Mouse (Mus musculus) heart, embryonic 10.5 days (tissue): Measurements from ENCODE around the gene Efnb3. TPM values are rescaled to one million over a fixed set of nuclear protein-coding genes. Genes with fewer than 3 reads are reported as not detected.

Experiments used
- DNase-seq: peaks from one replicate; pipeline ENCODE4 v3.0.0-alpha.2; 2017; ENCODE audit warnings: low spot score
- H3K27ac ChIP-seq: fragments of 300-500 bp; sonication (generic); 2 replicates; pipeline ENCODE4 v1.5.1; 2016; ENCODE audit warnings: mild to moderate bottlenecking
- H3K27me3 ChIP-seq: fragments of 300-500 bp; sonication (generic); 2 replicates; pipeline ENCODE4 v1.6.1; 2016; ENCODE audit warnings: mild to moderate bottlenecking; ENCODE audit not compliant: poor library complexity, insufficient read depth, severe bottlenecking
- H3K36me3 ChIP-seq: fragments of 300-500 bp; sonication (generic); 2 replicates; pipeline ENCODE4 v1.6.1; 2016; ENCODE audit warnings: mild to moderate bottlenecking, moderate library complexity
- H3K4me1 ChIP-seq: fragments of 300-500 bp; sonication (generic); 2 replicates; pipeline ENCODE4 v1.6.1; 2016; ENCODE audit warnings: mild to moderate bottlenecking
- H3K4me3 ChIP-seq: fragments of 300-500 bp; sonication (generic); 2 replicates; pipeline ENCODE4 v1.5.1; 2016; ENCODE audit warnings: mild to moderate bottlenecking, moderate library complexity
- H3K9me3 ChIP-seq: fragments of 300-500 bp; sonication (generic); 2 replicates; pipeline ENCODE4 v1.6.1; 2016; ENCODE audit warnings: mild to moderate bottlenecking, moderate library complexity
- WGBS: fragments of 180-500 bp; shearing (Covaris S2); methylation state at CpG from one replicate; pipeline ENCODE4 v1.1.7; 2016; 5-methylcytosine and 5-hydroxymethylcytosine counted together
- polyA plus RNA-seq: library from polyadenylated mRNA; unstranded; fragments of >200 nt; fragmentation: Nextera tagmentation; extraction: Ambion mirVana; gene quantifications from 2 replicates; pipeline ENCODE4 v1.2.1, GENCODE M21; 2016

Gene Efnb3
- polyA plus RNA-seq: 61.0 and 89.9 TPM in 2 replicates

DNA sequence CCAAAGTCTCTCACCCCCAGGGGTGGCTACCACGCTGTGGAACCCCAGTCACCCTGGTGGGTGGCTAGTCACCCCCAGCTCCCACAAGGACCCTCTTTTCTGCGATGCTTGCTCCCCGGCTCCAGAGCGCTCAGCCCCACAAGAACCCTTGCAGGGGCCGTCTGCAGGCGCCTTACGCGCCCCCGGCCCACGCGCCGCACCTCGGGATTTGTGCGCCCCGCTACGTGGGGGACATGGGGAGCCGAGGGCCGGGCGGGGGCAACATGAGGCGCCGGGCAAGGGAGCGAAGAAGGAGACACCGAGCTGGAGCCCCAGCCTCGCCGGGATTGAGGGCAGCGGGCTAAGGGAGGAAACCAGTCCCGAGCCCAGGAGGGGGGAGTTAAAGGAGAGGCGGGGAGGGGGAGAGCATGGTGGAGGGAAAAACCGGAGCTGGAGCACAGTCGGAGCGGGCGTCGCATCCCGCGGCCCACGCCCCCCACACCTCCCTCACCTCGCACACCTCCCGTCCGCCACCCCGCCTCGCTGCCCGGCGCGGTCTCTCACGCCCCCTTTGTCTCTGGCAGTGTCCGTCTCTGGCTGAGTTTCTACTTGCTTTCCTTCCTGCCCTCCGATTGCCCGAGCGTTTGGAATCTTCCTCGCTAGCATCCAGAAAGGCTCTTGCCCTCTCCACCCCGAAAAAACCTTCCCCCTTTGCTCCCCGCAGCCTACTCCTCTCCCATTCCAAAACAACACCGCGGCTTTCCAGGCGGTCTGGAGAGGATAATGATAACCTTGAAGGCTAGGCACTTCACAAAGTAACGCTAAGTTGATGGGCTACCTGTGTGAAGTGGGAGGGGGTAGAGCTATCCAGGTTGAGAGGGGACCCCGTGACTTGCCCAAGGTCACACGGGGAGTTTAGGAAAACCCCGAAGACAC, at the start of gene Efnb3:
Gene Efnb3 (minus strand): TSS at position 355 of the 915 bp plus-strand sequence.
- Histone ChIP-seq H3K36me3 (peaks cover 49% of the 10 kb centered on the region), H3K27ac (peak within 1 kb of the TSS; percentile 97), H3K27me3 (peaks cover 17% of the 10 kb centered on the region), H3K4me3 (peak within 1 kb of the TSS; percentile 76), H3K9me3 (no peaks in the 10 kb centered on the region), H3K4me1 (peaks cover 89% of the 10 kb centered on the region)
- DNase-seq: peak; percentile 86
- under 1% methylated on average over 58 of the region's 59 CpGs for WGBS

GRCm38 (mm10) chr11:69609416-69609815, 49.4 kb upstream of the Efnb3 start:
- Histone ChIP-seq H3K27ac (no peak overlapping the region), H3K4me3 (no peak overlapping the region), H3K36me3 (no peaks in the 10 kb centered on the region), H3K9me3 (no peaks in the 10 kb centered on the region), H3K4me1 (peaks cover 32% of the 10 kb centered on the region), H3K27me3 (0 out of 2 replicates have a peak, but pooled peaks cover 4% of the 10 kb centered on the region)
- DNase-seq: no peak
- 48% methylated on average over 7 of the region's 7 CpGs for WGBS

DNA sequence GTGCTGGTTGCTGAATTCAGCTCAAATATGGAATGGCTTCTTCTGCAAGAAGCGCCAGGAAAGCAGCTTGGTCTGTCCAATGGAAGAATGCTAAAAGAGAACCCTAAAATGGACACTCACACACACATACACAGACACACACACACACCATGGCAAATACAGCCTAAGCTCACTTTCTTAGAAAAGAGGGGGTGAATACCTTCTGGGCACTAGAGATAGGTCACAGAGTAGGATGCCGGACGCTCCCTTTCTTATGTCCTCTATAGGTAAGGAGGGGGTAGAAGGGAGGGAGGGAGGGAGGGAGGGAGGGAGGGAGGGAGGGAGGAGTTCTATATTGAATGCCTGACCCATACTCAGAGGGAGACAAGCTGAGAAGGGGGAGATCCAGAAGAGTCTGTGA, 48.5 kb upstream of the Efnb3 start:
- DNase-seq: no peak
- H3K27ac ChIP-seq: no peak overlapping the region
- H3K4me3 ChIP-seq: no peak overlapping the region
- 76% methylated on average over 3 of the region's 3 CpGs for WGBS
- peaks cover 38% of the 10 kb centered on the region for H3K4me1 ChIP-seq
- no peaks in the 10 kb centered on the region for H3K9me3 ChIP-seq
- 0 out of 2 replicates have a peak, but pooled peaks cover 4% of the 10 kb centered on the region for H3K27me3 ChIP-seq
- no peaks in the 10 kb centered on the region for H3K36me3 ChIP-seq

DNA sequence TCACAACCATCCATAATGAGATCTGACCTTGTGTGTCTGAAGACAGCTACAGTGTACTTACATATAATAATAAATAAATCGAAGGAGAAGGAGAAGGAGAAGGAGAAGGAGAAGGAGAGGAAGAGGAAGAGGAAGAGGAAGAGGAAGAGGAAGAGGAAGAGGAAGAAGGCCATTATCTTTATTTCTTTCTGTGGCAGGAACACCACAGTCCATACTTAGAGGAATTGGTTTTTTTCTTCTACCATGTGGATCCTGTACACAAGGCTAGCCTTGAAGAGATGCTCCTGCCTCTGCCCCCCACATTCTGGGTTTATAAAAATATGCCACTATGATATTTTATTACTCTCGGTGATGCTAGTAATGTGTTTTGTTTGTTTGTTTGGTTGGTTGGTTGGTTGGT, 46.8 kb upstream of the Efnb3 start:
- Histone ChIP-seq H3K4me3 (no peak overlapping the region), H3K27ac (no peak overlapping the region), H3K36me3 (no peaks in the 10 kb centered on the region), H3K9me3 (no peaks in the 10 kb centered on the region), H3K4me1 (peaks cover 49% of the 10 kb centered on the region), H3K27me3 (0 out of 2 replicates have a peak, but pooled peaks cover 4% of the 10 kb centered on the region)
- DNase-seq: no peak
- 77% methylated on average over 2 of the region's 2 CpGs for WGBS

DNA sequence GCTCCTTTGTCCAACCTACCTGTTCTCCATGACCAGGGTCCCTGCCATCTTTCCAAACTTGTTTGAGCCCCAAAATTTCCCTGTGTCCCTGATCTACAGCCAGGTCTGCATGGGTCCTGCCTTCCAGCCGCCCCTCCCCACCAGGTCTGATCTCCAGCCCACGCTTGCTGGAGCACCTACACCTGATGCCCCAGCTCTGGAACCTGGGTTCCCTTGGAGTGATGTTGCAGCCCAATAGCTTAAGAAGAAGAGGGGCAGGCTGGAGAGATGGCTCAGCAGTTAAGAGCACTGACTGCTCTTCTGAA, 46.4 kb upstream of the Efnb3 start:
- 62% methylated on average over 2 of the region's 2 CpGs for WGBS
- DNase-seq: no peak
- H3K4me3 ChIP-seq: peak overlapping the region; percentile 79
- H3K9me3 ChIP-seq: no peaks in the 10 kb centered on the region
- H3K36me3 ChIP-seq: 0 out of 2 replicates have a peak, but pooled peaks cover 3% of the 10 kb centered on the region
- peak overlapping the region; percentile 80 for H3K27ac ChIP-seq
- 0 out of 2 replicates have a peak, but pooled peaks cover 4% of the 10 kb centered on the region for H3K27me3 ChIP-seq
- H3K4me1 ChIP-seq: peaks cover 53% of the 10 kb centered on the region

DNA sequence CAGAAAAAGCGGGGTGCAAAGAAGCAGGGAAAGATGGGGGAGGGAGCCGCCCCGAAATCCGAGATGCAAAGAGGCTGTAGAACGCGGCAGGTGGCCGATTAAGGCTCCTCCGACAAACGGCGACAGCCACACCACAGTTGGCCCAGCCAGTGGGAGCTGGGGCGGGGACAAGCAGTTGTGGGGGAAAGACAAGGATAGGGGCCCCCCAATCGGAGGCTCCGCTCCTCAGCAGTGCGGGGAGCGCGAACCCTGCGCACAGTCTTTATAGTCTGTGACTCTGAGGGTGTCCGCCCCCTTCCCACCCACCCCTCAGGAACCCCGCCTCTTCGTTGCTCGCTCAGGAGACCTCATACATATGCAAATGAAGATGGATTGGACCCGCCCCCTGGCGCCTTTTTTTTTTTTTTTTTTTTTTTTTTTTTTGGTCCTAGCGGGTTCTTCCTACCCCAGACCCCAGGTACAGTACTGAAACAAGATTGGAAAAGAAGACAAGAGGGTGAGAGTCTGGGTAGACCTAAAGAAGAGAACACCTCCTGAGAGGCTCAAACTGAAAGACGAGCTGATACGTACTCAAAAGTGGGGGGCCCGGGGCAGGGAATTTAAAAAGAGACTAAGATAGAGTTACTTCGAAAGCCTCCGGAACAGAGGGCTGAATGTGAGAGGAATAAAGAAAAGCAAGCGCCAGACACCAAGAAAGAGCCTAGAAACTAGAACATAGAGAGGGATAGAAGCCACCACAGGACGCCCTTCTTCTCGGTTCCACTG, 45.9 kb upstream of the Efnb3 start, which contains the start of gene Atp1b2:
Gene Atp1b2 (minus strand): TSS at position 217 of the 765 bp plus-strand sequence.
- 0 out of 2 replicates have a peak, but pooled peaks cover 3% of the 10 kb centered on the region for H3K36me3 ChIP-seq
- H3K9me3 ChIP-seq: no peaks in the 10 kb centered on the region
- peak within 1 kb of the TSS; percentile 87 for H3K27ac ChIP-seq
- DNase-seq: peak; percentile 97
- peaks cover 55% of the 10 kb centered on the region for H3K4me1 ChIP-seq
- 0 out of 2 replicates have a peak, but pooled peaks cover 4% of the 10 kb centered on the region for H3K27me3 ChIP-seq
- WGBS: 3% methylated on average over 31 of the region's 32 CpGs
- H3K4me3 ChIP-seq: peak within 1 kb of the TSS; percentile 79

GRCm38 (mm10) chr11:69604795-69605664, 45.0 kb upstream of the Efnb3 start:
- Histone ChIP-seq H3K4me3 (peak overlapping the region; percentile 79), H3K9me3 (no peaks in the 10 kb centered on the region), H3K4me1 (peaks cover 62% of the 10 kb centered on the region), H3K27me3 (0 out of 2 replicates have a peak, but pooled peaks cover 4% of the 10 kb centered on the region), H3K27ac (peak overlapping the region; percentile 87), H3K36me3 (0 out of 2 replicates have a peak, but pooled peaks cover 3% of the 10 kb centered on the region)
- under 1% methylated on average over 73 of the region's 73 CpGs for WGBS
- no peak for DNase-seq

DNA sequence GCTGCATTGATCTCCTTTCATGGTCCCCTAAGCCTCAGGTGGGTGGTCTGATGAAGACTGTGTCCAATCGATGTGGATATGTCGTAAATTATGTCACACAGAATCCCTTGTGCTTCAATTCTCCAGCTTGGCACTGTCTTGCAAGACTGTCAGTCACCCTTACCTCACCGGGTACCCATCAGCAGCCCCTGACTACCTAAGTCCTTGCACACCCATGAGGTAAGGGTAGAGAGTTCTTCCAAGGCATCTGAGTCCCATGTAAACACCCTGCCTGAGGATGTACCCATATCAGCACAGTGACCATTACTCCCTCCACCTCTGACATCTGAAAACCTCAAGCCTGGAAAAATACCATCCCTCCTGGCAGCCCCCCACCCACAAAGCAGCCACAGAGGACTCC, 44.3 kb upstream of the Efnb3 start:
- 70% methylated on average over 3 of the region's 3 CpGs for WGBS
- no peak for DNase-seq
- Histone ChIP-seq H3K4me3 (peak overlapping the region; percentile 79), H3K4me1 (peaks cover 68% of the 10 kb centered on the region), H3K9me3 (no peaks in the 10 kb centered on the region), H3K27ac (peak overlapping the region; percentile 87), H3K27me3 (0 out of 2 replicates have a peak, but pooled peaks cover 4% of the 10 kb centered on the region), H3K36me3 (0 out of 2 replicates have a peak, but pooled peaks cover 3% of the 10 kb centered on the region)

DNA sequence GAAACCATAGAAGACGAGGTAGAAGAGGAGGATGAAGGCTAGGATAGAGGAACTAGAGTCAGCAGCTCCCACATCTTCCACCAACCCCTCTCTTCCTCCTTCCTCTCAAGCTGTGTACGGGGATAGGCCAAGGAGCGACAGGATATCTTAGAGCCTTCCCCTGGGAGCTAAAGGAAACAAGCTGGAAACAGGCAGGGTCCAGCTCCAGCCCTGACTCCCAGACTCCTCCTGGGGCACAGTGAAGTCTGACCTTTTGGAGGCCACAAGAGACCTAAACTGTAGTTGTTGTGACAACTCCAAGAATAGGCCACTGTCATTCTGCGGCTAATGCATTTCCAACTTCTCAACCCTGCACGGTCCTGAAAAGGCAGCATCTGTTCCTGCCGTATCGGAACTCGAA, 43.5 kb upstream of the Efnb3 start:
- no peak overlapping the region for H3K4me3 ChIP-seq
- 71% methylated on average over 8 of the region's 8 CpGs for WGBS
- H3K36me3 ChIP-seq: 0 out of 2 replicates have a peak, but pooled peaks cover 3% of the 10 kb centered on the region
- H3K4me1 ChIP-seq: peaks cover 75% of the 10 kb centered on the region
- peak overlapping the region; percentile 87; the same call in 1 of the 2 replicates for H3K27ac ChIP-seq
- H3K27me3 ChIP-seq: no peaks in the 10 kb centered on the region
- H3K9me3 ChIP-seq: no peaks in the 10 kb centered on the region
- DNase-seq: no peak

DNA sequence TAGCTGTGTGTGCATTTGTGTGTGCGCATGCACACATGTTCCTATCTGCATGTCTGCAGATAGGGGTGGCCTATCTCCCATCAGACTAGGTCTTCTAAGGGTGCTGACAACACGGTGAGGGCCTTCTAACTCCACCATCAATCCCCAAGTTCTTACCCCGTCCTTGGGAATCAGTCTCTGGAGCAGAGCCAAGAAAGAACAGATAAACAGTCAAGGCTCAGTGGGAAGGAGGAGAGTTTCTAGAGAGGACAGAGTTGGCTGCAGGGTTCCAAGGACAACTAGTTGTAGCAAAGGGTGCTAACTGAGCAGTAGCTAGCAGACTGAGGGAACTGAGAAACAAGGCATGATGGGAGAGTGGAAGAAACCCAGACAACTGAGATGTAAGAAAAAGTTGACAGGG, 41.8 kb upstream of the Efnb3 start:
- WGBS: 37% methylated on average over 3 of the region's 3 CpGs
- Histone ChIP-seq H3K4me3 (0 out of 2 replicates have a peak overlapping the region, but pooled peaks have one; percentile 10), H3K4me1 (peaks cover 75% of the 10 kb centered on the region)

GRCm38 (mm10) chr11:69600098-69600497, 40.1 kb upstream of the Efnb3 start:
- peaks cover 63% of the 10 kb centered on the region for H3K4me1 ChIP-seq
- H3K9me3 ChIP-seq: no peaks in the 10 kb centered on the region
- no peaks in the 10 kb centered on the region for H3K27me3 ChIP-seq
- 6% methylated on average over 6 of the region's 6 CpGs for WGBS
- peak overlapping the region; percentile 37 for H3K4me3 ChIP-seq
- peak overlapping the region; percentile 84 for H3K27ac ChIP-seq
- peak; percentile 91 for DNase-seq
- H3K36me3 ChIP-seq: peaks cover 10% of the 10 kb centered on the region; the same call in 1 of the 2 replicates

More for the DNA sequence above, 41.8 kb upstream of the Efnb3 start:
- H3K9me3 ChIP-seq: no peaks in the 10 kb centered on the region
- H3K27me3 ChIP-seq: no peaks in the 10 kb centered on the region
- peak overlapping the region; percentile 84 for H3K27ac ChIP-seq
- no peak for DNase-seq
- H3K36me3 ChIP-seq: 0 out of 2 replicates have a peak, but pooled peaks cover 3% of the 10 kb centered on the region

DNA sequence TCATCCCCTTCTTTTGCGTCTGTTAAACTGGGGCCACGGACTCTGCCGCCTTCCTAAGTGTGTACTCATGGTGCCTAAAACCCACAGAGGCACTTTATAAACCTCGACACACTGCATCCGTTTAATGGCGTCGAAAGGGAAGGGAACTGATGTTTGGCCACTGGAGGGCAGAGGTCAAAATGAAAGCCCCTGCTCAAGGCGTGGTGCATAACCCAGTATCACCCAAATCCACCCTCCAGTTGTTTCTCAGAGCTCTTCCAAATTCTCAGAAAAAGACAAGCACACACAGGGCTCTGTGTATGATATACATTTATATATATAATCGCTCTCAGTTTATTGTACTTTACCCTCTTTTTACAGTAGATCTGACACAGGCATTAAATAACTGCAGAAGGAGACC, 39.4 kb upstream of the Efnb3 start:
- Histone ChIP-seq H3K27ac (peak overlapping the region; percentile 84), H3K27me3 (no peaks in the 10 kb centered on the region), H3K9me3 (no peaks in the 10 kb centered on the region), H3K36me3 (peaks cover 15% of the 10 kb centered on the region; the same call in 1 of the 2 replicates), H3K4me3 (peak overlapping the region; percentile 37), H3K4me1 (peaks cover 57% of the 10 kb centered on the region)
- WGBS: 6% methylated on average over 9 of the region's 9 CpGs
- peak; percentile 86 for DNase-seq
